Mouse (Mus musculus): ENCODE results near the gene Prop1.

The Prop1 gene

GRCm38 (mm10) chr11:50953665-50954064, at the start of gene Prop1:
Gene Prop1, minus strand, starts transcription at chr11:50953765.
- no peak for DNase-seq (ENCODE audit: extremely low read depth, low read depth)

- DNase-seq (ENCODE audit: extremely low read depth, low read depth), result no peak
Measured at GRCm38 (mm10) chr11:51003296-51003695, 49.7 kb upstream of the Prop1 start, which contains the start of gene Olfr51. Gene Olfr51, plus strand, starts transcription at chr11:51003596.

- no peak for DNase-seq (ENCODE audit: extremely low read depth, low read depth)
Measured at GRCm38 (mm10) chr11:50981667-50982066, 28.1 kb upstream of the Prop1 start, which contains the start of gene Olfr1377. Gene Olfr1377, plus strand, starts transcription at chr11:50981967.

GRCm38 (mm10) chr11:50977216-50977615, 23.7 kb upstream of the Prop1 start:
- DNase-seq (ENCODE audit: extremely low read depth, low read depth), result no peak

- no peak for DNase-seq (ENCODE audit: extremely low read depth, low read depth)
Measured at GRCm38 (mm10) chr11:50966230-50966629, 12.7 kb upstream of the Prop1 start, which contains the start of gene Olfr1378. Gene Olfr1378, plus strand, starts transcription at chr11:50966530.

GRCm38 (mm10) chr11:50964886-50965285, 11.3 kb upstream of the Prop1 start:
- DNase-seq (ENCODE audit: extremely low read depth, low read depth), result no peak

GRCm38 (mm10) chr11:50952290-50952689, 1.3 kb downstream of the Prop1 start:
- DNase-seq (ENCODE audit: extremely low read depth, low read depth), result no peak

- DNase-seq (ENCODE audit: extremely low read depth, low read depth), result no peak
Measured at GRCm38 (mm10) chr11:50943506-50943905, 10.1 kb downstream of the Prop1 start, which contains the start of gene 4933414I15Rik. Gene 4933414I15Rik, minus strand, starts transcription at chr11:50943765.

- DNase-seq (ENCODE audit: extremely low read depth, low read depth), result no peak
Measured at GRCm38 (mm10) chr11:50942386-50942785, 11.2 kb downstream of the Prop1 start.

- peak; percentile 5 for DNase-seq (ENCODE audit: extremely low read depth, low read depth)
Measured at GRCm38 (mm10) chr11:50939621-50940366, 13.8 kb downstream of the Prop1 start.

- DNase-seq (ENCODE audit: extremely low read depth, low read depth), result no peak
Measured at GRCm38 (mm10) chr11:50938435-50938834, 15.1 kb downstream of the Prop1 start.

GRCm38 (mm10) chr11:50932040-50932439, 21.5 kb downstream of the Prop1 start:
- no peak for DNase-seq (ENCODE audit: extremely low read depth, low read depth)

GRCm38 (mm10) chr11:50931451-50931866, 22.1 kb downstream of the Prop1 start, which contains the start of gene Zfp354b:
Gene Zfp354b, minus strand, starts transcription at chr11:50931633.
- no peak for DNase-seq (ENCODE audit: extremely low read depth, low read depth)

- DNase-seq (ENCODE audit: extremely low read depth, low read depth), result no peak
Measured at GRCm38 (mm10) chr11:50931021-50931420, 22.5 kb downstream of the Prop1 start.

GRCm38 (mm10) chr11:50930469-50931014, 23.0 kb downstream of the Prop1 start:
- DNase-seq (ENCODE audit: extremely low read depth, low read depth), result no peak

- DNase-seq (ENCODE audit: extremely low read depth, low read depth), result no peak
Measured at GRCm38 (mm10) chr11:50915671-50916320, 37.8 kb downstream of the Prop1 start, which contains the start of gene Zfp2. Gene Zfp2, minus strand, starts transcription at chr11:50916165.

GRCm38 (mm10) chr11:50914461-50914860, 39.1 kb downstream of the Prop1 start:
- DNase-seq (ENCODE audit: extremely low read depth, low read depth), result no peak

- no peak for DNase-seq (ENCODE audit: extremely low read depth, low read depth)
Measured at GRCm38 (mm10) chr11:50913301-50913700, 40.3 kb downstream of the Prop1 start.

GRCm38 (mm10) chr11:50908136-50908535, 45.4 kb downstream of the Prop1 start:
- DNase-seq (ENCODE audit: extremely low read depth, low read depth), result no peak
